Mouse (Mus musculus): Measurements from ENCODE around the gene Kank2. TPM values are rescaled to one million over a fixed set of nuclear protein-coding genes. Genes with fewer than 3 reads are reported as not detected.
A peak's percentile ranks its signal among the peaks of the same experiment; 100 is the strongest.

Gene Kank2
- polyA plus RNA-seq, 1 experiment from 2014 or later: 16.7 TPM

- no peak for ATAC-seq
- no peak overlapping the region for H3K4me2 ChIP-seq (replicated peaks)
- 0 out of 2 replicates have a peak overlapping the region, but pooled peaks have one; percentile 55 for H3K27ac ChIP-seq
- no peak overlapping the region for H3K4me3 ChIP-seq (replicated peaks)
- H3K9ac ChIP-seq: no peak overlapping the region
- peaks cover 33% of the 10 kb centered on the region for H3K4me1 ChIP-seq (replicated peaks)
- peaks cover 10% of the 10 kb centered on the region; the same call in 1 of the 2 replicates for H3K36me3 ChIP-seq
- no peaks in the 10 kb centered on the region for H3K27me3 ChIP-seq (replicated peaks)
- H3K9me3 ChIP-seq: no peaks in the 10 kb centered on the region
- 79% methylated on average over 13 of the region's 13 CpGs for WGBS
These were observed 43.8 kb downstream of the Kank2 start for GRCm38 (mm10) chr9:21754516-21755321.

GRCm38 (mm10) chr9:21754003-21754402 lies 44.5 kb downstream of the Kank2 start:
- peaks cover 14% of the 10 kb centered on the region for H3K36me3 ChIP-seq
- peak overlapping the region; percentile 55 for H3K27ac ChIP-seq
- peaks cover 30% of the 10 kb centered on the region for H3K4me1 ChIP-seq (replicated peaks)
- no peaks in the 10 kb centered on the region for H3K27me3 ChIP-seq (replicated peaks)
- H3K9ac ChIP-seq: peak overlapping the region; percentile 15; the same call in 1 of the 2 replicates
- H3K4me2 ChIP-seq (replicated peaks): no peak overlapping the region
- H3K9me3 ChIP-seq: no peaks in the 10 kb centered on the region
- H3K4me3 ChIP-seq (replicated peaks): no peak overlapping the region
- peak; percentile 48; the same call in 1 of the 2 replicates for ATAC-seq
- 69% methylated on average over 2 of the region's 2 CpGs for WGBS

GRCm38 (mm10) chr9:21752252-21752792 lies 46.2 kb downstream of the Kank2 start:
- ATAC-seq: peak; percentile 61
- H3K9ac ChIP-seq: peak overlapping the region; percentile 14; the same call in 1 of the 2 replicates

GRCm38 (mm10) chr9:21751347-21751746 lies 47.2 kb downstream of the Kank2 start:
- peaks cover 23% of the 10 kb centered on the region for H3K4me1 ChIP-seq (replicated peaks)
- no peak overlapping the region for H3K4me2 ChIP-seq (replicated peaks)
- H3K36me3 ChIP-seq: peaks cover 25% of the 10 kb centered on the region
- ATAC-seq: no peak
- H3K4me3 ChIP-seq (replicated peaks): no peak overlapping the region
- 69% methylated on average over 6 of the region's 6 CpGs for WGBS
- H3K9ac ChIP-seq: no peak overlapping the region
- peak overlapping the region; percentile 82 for H3K27ac ChIP-seq
- no peaks in the 10 kb centered on the region for H3K27me3 ChIP-seq (replicated peaks)
- H3K9me3 ChIP-seq: no peaks in the 10 kb centered on the region

More at GRCm38 (mm10) chr9:21752252-21752792, 46.2 kb downstream of the Kank2 start:
- Histone ChIP-seq H3K4me1 (replicated peaks) (peaks cover 23% of the 10 kb centered on the region), H3K9me3 (no peaks in the 10 kb centered on the region), H3K27ac (peak overlapping the region; percentile 82), H3K27me3 (replicated peaks) (no peaks in the 10 kb centered on the region), H3K4me2 (replicated peaks) (no peak overlapping the region), H3K4me3 (replicated peaks) (no peak overlapping the region), H3K36me3 (peaks cover 20% of the 10 kb centered on the region)
- 34% methylated on average over 10 of the region's 10 CpGs for WGBS

- H3K9me3 ChIP-seq: no peaks in the 10 kb centered on the region
- no peak overlapping the region for H3K27ac ChIP-seq
- H3K27me3 ChIP-seq (replicated peaks): no peaks in the 10 kb centered on the region
- H3K4me1 ChIP-seq (replicated peaks): peaks cover 23% of the 10 kb centered on the region
- no peak overlapping the region for H3K9ac ChIP-seq
- H3K36me3 ChIP-seq: peaks cover 35% of the 10 kb centered on the region
- 83% methylated on average over 3 of the region's 3 CpGs for WGBS
- no peak overlapping the region for H3K4me2 ChIP-seq (replicated peaks)
- no peak overlapping the region for H3K4me3 ChIP-seq (replicated peaks)
- no peak for ATAC-seq
These were observed 48.2 kb downstream of the Kank2 start for GRCm38 (mm10) chr9:21750370-21750769.

- Histone ChIP-seq H3K36me3 (peaks cover 36% of the 10 kb centered on the region), H3K4me2 (replicated peaks) (no peak overlapping the region), H3K27ac (no peak overlapping the region), H3K4me3 (replicated peaks) (no peak overlapping the region), H3K4me1 (replicated peaks) (peaks cover 21% of the 10 kb centered on the region), H3K9ac (no peak overlapping the region), H3K9me3 (no peaks in the 10 kb centered on the region), H3K27me3 (replicated peaks) (no peaks in the 10 kb centered on the region)
- WGBS: 84% methylated on average over 6 of the region's 6 CpGs
- ATAC-seq: no peak
These were observed 49.0 kb downstream of the Kank2 start for GRCm38 (mm10) chr9:21749382-21750118.

GRCm38 (mm10) chr9:21748491-21748890 lies 50.1 kb downstream of the Kank2 start:
- no peak overlapping the region for H3K27ac ChIP-seq
- H3K4me1 ChIP-seq (replicated peaks): peaks cover 13% of the 10 kb centered on the region
- WGBS: 82% methylated on average over 10 of the region's 10 CpGs
- peaks cover 47% of the 10 kb centered on the region for H3K36me3 ChIP-seq
- H3K27me3 ChIP-seq (replicated peaks): no peaks in the 10 kb centered on the region
- no peak for ATAC-seq
- no peaks in the 10 kb centered on the region for H3K9me3 ChIP-seq
- H3K4me3 ChIP-seq (replicated peaks): no peak overlapping the region
- no peak overlapping the region for H3K4me2 ChIP-seq (replicated peaks)
- H3K9ac ChIP-seq: no peak overlapping the region

GRCm38 (mm10) chr9:21748033-21748432 lies 50.5 kb downstream of the Kank2 start:
- H3K4me3 ChIP-seq (replicated peaks): no peak overlapping the region
- no peak for ATAC-seq
- no peaks in the 10 kb centered on the region for H3K9me3 ChIP-seq
- H3K27me3 ChIP-seq (replicated peaks): no peaks in the 10 kb centered on the region
- H3K9ac ChIP-seq: no peak overlapping the region
- peaks cover 47% of the 10 kb centered on the region for H3K36me3 ChIP-seq
- peaks cover 13% of the 10 kb centered on the region for H3K4me1 ChIP-seq (replicated peaks)
- no peak overlapping the region for H3K4me2 ChIP-seq (replicated peaks)
- 45% methylated on average over 7 of the region's 7 CpGs for WGBS
- H3K27ac ChIP-seq: 0 out of 2 replicates have a peak overlapping the region, but pooled peaks have one; percentile 11

GRCm38 (mm10) chr9:21747238-21747774 lies 51.2 kb downstream of the Kank2 start:
- Histone ChIP-seq H3K4me2 (replicated peaks) (no peak overlapping the region), H3K27ac (no peak overlapping the region), H3K27me3 (replicated peaks) (no peaks in the 10 kb centered on the region), H3K9ac (no peak overlapping the region), H3K4me1 (replicated peaks) (peaks cover 10% of the 10 kb centered on the region), H3K36me3 (peaks cover 53% of the 10 kb centered on the region), H3K4me3 (replicated peaks) (no peak overlapping the region), H3K9me3 (no peaks in the 10 kb centered on the region)
- no peak for ATAC-seq
- WGBS: 85% methylated on average over 3 of the region's 3 CpGs

- Histone ChIP-seq H3K4me2 (replicated peaks) (no peak overlapping the region), H3K4me3 (replicated peaks) (no peak overlapping the region), H3K27ac (no peak overlapping the region), H3K9ac (no peak overlapping the region), H3K36me3 (peaks cover 72% of the 10 kb centered on the region), H3K9me3 (no peaks in the 10 kb centered on the region), H3K27me3 (replicated peaks) (no peaks in the 10 kb centered on the region), H3K4me1 (replicated peaks) (peaks cover 3% of the 10 kb centered on the region; the same call in 1 of the 2 replicates)
- 93% methylated on average over 11 of the region's 11 CpGs for WGBS
- no peak for ATAC-seq
These were observed 57.0 kb downstream of the Kank2 start for GRCm38 (mm10) chr9:21741514-21741913.

GRCm38 (mm10) chr9:21740427-21740826 lies 58.1 kb downstream of the Kank2 start:
- 96% methylated on average over 14 of the region's 14 CpGs for WGBS
- no peaks in the 10 kb centered on the region for H3K27me3 ChIP-seq (replicated peaks)
- no peaks in the 10 kb centered on the region for H3K9me3 ChIP-seq
- no peak overlapping the region for H3K4me3 ChIP-seq (replicated peaks)
- no peak for ATAC-seq
- no peak overlapping the region for H3K27ac ChIP-seq
- peaks cover 68% of the 10 kb centered on the region for H3K36me3 ChIP-seq
- H3K4me1 ChIP-seq (replicated peaks): peaks cover 3% of the 10 kb centered on the region; the same call in 1 of the 2 replicates
- no peak overlapping the region for H3K4me2 ChIP-seq (replicated peaks)
- H3K9ac ChIP-seq: no peak overlapping the region

GRCm38 (mm10) chr9:21738776-21739175 lies 59.8 kb downstream of the Kank2 start:
- H3K4me1 ChIP-seq (replicated peaks): peaks cover 3% of the 10 kb centered on the region
- peaks cover 73% of the 10 kb centered on the region for H3K36me3 ChIP-seq
- H3K27me3 ChIP-seq (replicated peaks): no peaks in the 10 kb centered on the region
- no peak for ATAC-seq
- no peak overlapping the region for H3K9ac ChIP-seq
- WGBS: 83% methylated on average over 7 of the region's 7 CpGs
- H3K27ac ChIP-seq: no peak overlapping the region
- H3K9me3 ChIP-seq: no peaks in the 10 kb centered on the region
- H3K4me2 ChIP-seq (replicated peaks): no peak overlapping the region
- H3K4me3 ChIP-seq (replicated peaks): no peak overlapping the region
